Mouse (Mus musculus): Measurements from ENCODE around the gene Pou2f1.
"Not testable (repeated sequence)": the region's sequence is repeated elsewhere in the genome, so short reads cannot be mapped to it uniquely, and the experiment has no call there.

Pou2f1 gene

GRCm38 (mm10) chr1:166003181-166004022 lies 924 bp upstream of the Pou2f1 start:
- DNase-seq (ENCODE audit: low spot score), result peak; percentile 93

- no peak for DNase-seq (ENCODE audit: low spot score)
Observed at GRCm38 (mm10) chr1:166001904-166002489, 481 bp downstream of the Pou2f1 start.

DNA sequence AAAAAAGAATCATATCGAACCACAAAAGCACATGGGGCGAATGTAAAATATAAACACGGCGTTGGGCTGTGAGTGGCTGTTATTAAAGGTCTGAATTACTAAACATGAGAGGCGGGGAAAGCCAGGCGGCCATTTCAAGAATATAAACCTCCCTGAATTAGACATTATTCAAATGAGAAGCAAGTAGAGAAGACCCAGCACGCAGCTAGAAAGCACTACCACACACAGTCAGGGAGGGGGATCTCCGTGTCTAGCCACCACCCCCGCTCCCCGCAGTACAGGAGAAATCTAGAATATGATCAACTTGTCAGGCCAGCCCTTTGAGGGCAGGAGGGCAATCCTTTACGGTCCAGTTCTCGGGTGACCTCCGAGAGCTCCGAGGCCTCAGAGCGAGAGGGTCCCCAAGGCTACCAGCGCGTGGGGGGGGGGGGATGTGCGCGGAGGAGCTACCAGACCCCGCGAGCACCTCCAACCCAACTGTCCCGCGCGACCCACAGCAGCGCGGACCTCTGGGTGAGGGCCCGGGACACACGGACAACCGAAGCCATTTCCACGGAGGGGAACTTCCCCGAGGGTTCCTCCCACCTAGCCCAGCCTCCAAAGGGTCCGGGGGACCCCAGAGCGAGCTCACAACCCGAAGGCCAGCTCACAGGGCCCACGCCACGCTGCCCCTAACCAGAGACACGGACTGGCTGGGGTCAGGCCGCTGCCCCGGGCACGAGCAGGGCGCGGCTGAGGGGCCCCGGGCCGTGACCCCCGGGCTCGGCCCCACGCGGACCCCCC lies 1.2 kb downstream of the Pou2f1 start:
- DNase-seq (ENCODE audit: low spot score), result peak; percentile 30

DNA sequence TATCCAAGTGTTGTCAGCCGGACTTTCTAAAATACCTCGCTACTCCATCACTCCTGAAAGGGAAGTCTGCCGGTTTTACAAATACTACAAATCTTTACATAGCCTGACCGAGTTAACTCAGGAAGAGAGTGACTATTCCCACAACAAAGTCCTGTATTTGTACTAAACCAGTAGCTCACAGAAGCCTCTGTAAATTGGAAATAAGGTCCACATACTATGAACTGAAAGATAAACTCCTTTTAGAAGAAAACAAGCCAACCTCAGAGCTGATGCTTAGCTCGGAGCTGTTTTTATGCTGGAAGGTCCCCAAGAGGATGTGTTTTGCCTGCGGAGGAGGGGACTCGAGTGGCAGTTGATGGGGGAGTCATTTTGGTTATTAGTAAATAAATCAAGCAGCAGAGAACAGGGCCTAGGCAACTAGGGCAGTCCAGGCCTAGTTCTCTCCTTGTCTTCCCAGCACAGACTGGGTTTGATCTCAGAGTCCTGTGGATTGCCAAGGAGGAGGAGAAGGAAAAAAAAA lies 1.8 kb downstream of the Pou2f1 start:
- no peak for DNase-seq (ENCODE audit: low spot score)

DNA sequence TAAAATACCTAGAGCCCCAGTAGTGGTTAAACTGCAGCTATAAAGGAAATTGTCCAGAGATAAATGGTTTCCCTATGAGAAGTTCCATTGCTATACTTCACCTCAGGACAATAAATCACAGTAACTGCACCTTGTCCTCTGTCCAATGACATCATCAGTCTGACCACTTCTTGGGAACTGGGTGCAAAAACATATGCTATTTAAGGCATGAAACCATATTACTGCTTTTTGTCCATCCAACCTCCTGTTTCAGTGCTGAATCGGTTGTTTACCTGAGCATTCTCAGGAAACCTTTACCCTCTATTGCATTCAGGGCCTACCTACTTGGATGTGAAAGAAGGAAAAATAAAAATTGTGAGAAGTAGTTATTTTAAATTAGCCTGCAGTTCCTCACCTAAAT lies 2.8 kb downstream of the Pou2f1 start:
- DNase-seq (ENCODE audit: low spot score), result no peak

DNA sequence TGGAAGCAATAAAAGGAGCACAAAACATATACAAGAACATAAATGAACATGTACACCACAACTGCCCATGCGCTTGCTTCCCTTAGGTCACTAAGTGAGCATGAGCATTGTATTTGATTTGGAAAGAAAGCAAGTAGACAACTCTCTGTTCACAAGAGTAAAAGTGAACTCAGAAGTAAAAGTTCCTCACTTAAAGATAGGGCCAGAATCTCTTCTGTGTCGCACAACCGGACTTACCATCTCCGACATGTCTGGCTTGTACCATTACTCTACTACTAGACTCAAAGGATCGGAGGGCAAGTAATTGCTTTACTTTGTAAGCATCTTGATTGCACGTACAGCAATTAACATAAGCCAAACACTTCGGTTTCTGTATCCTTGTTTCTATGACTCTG lies 6.8 kb downstream of the Pou2f1 start:
- no peak for DNase-seq (ENCODE audit: low spot score)

GRCm38 (mm10) chr1:165995011-165995660 lies 7.3 kb downstream of the Pou2f1 start:
- not testable (repeated sequence) for DNase-seq (ENCODE audit: low spot score)

DNA sequence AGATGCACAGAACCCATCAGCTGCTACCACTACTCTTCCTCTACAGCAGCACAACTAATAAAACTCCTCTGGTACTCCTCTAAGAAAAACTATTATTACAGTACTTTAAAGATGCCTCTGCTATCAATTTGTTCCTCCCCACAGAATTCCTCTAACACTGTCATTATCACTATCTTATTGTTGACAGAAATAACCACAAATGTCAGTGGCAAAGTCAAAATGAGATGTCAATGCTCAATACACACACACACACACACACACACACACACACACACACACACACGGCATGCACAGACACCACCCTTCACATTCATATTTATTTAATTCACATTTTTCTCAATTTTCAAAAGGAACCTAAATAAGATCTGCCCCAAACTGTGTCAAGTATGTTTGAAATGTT lies 8.2 kb downstream of the Pou2f1 start:
- no peak for DNase-seq (ENCODE audit: low spot score)

DNA sequence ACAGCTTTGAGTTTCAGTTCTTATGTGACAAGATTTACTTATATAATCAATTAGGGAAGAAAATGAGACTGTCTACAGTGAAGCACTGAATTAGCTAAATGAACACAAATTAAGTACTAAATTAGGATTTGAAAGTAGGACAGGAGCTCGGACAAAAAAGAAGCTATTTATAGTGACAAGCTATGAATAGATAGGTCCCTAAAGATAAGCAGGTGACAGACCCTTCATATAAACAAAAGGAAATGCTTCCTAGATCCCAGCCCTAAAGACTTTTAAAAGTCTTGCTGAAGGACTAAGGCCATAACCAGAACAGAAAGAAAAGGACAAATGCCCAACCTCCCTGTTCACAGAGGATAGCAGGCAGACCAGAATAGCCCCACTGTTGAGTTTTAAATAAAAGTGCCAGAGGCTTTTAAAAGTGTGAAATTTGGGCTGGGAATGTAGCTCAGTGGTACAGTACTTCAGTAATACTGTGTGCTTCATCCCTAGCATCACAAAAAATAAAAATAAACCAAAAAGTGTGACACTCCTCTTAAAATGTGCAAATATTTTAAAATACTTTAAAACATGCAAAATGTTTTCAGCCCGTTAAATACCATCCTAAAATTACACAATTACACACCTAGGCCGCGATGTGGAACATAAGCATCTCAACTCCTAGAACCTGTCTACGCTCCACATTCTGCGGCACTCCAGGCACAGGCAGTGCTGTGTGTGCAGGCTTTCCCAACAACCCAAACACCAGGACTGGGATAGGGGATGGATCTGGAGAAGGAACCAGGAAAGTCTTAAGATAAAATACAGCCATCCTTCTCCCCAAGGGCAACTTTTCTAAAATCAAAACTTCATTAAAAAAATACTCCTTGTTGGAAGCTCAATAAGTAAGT lies 9.0 kb downstream of the Pou2f1 start:
- no peak for DNase-seq (ENCODE audit: low spot score)

GRCm38 (mm10) chr1:165988536-165988935 lies 13.9 kb downstream of the Pou2f1 start:
- no peak for DNase-seq (ENCODE audit: low spot score)

GRCm38 (mm10) chr1:165988072-165988471 lies 14.4 kb downstream of the Pou2f1 start:
- DNase-seq (ENCODE audit: low spot score), result no peak

- no peak for DNase-seq (ENCODE audit: low spot score)
Observed at GRCm38 (mm10) chr1:165985743-165986360, 16.6 kb downstream of the Pou2f1 start.

GRCm38 (mm10) chr1:165985186-165985585 lies 17.3 kb downstream of the Pou2f1 start:
- no peak for DNase-seq (ENCODE audit: low spot score)

DNA sequence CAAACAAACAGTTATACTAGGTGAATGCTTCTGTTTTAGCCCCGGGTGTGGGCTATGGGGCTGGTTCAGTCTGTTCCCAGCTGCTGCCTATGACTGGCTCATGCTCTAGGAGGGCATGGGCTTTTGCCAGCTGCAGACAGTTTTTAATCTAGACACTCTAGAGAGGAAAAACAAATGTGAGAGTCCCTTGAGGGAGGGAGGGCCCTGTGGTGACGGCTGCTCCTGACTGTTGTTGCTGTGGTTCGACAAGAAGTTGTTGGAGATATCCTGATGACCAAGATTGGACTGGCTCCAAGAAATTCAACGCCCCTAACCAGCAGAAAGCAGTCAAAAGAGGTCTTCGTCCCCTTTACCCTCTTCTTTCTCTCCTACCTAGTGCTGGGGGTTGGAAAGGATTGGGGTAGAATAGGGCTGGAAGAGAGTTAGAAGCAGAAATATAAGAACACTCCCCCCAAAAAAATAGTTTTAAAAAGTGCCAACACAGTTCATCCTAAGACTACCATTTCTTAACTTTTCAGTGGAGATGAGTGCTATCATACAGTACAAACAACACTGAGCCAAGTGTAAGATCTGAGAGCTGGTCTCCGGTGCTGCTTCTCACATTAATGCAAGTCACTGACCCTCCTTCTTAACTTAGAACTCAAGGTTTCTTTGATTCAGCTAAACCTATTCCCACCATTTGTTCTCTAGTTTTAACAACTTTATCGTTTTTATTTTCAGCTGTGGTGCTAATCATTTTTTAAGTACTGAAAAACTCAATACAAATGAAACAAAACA lies 25.6 kb downstream of the Pou2f1 start:
- DNase-seq (ENCODE audit: low spot score), result no peak

GRCm38 (mm10) chr1:165969001-165969690 lies 33.3 kb downstream of the Pou2f1 start:
- no peak for DNase-seq (ENCODE audit: low spot score)

GRCm38 (mm10) chr1:165967027-165967654 lies 35.3 kb downstream of the Pou2f1 start:
- peak; percentile 42 for DNase-seq (ENCODE audit: low spot score)

GRCm38 (mm10) chr1:165966156-165966914 lies 36.1 kb downstream of the Pou2f1 start:
- DNase-seq (ENCODE audit: low spot score), result no peak

All from urinary bladder, postnatal 25 days (tissue).